Mouse (Mus musculus): ENCODE measurements around the gene Alg2. TPM values are rescaled to one million over a fixed set of nuclear protein-coding genes. Genes with fewer than 3 reads are reported as not detected.

Alg2 gene
- polyA plus RNA-seq (2012; rRNA removed) = 12.6 and 15.7 TPM in 2 replicates

DNA sequence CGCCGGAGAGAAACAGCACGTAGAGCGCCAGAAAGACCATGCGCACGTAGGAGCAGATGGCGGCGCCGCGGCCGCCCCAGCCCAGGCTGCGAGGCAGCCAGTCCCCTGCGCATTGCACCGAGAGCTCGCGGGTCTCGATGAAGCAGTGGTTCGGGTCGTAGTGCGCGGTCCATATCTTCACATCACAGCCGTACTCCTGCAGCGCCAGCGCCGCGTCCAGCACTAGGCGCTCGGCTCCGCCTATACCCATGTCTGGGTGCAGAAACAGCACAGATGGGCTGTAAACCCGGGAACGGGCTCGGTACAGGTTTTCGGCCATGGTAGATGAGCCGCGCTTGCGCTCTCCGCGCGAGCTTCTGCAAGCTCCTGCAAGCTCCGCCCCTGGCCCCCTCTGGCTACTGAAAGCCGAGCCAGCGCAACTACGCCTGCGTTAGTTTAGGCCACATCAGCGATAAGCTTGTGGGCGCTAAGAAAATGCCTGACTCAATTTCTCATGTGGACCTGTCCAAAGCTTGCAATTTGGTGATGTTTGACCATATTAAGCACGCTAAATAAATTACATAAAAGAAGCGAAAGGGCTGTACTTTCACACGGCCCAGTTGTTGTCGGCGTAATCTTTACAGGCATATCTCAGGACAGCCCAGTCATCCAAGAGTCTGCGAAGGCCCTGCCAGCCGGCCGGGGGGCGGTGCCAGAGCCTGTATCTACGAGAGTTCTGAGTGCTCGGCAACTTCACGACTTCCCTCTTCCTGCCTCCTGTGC is at the start of gene Alg2, which contains the start of gene Sec61b:
Gene Alg2 (minus strand): TSS at position 366 of the 762 bp plus-strand sequence.
Gene Sec61b (plus strand): TSS at position 691 of the 762 bp plus-strand sequence.
- under 1% methylated on average over 58 of the region's 58 CpGs for WGBS

DNA sequence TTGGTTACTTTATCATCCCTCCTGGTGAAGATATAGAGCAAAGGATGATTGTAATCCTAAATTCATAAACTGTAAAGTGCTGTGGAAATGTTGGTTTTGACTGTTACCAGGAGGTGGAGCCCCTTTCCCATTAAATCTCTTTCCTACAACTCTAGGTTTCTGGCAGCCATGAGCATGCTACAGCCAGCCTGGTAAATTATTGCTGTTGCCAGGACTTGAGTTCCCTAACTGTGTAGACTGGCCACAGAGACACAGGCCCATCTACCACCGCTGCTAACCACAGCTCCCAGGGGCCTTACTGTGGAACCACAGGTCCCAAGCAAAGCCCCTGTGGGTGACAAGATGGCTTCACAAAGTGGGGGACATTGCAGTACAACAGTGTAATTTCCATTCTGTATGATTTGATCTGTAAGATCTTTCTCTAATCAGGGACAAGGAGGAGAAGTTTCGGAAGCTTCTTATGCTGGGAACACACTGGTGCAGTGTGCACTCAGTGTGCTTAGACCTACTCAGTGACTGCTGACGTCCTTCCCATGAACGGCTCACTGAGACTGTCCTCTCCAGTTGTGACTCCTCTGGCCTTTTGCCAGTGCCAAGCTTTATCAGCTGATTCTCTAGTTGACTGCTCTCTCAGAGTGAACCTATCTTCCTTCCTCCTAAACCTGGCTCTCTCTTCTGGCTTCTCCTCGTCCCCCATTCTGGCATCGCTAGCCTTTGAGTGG is 47.9 kb upstream of the Alg2 start:
- DNase-seq (ENCODE audit: low read depth, low spot score) = no peak
- 75% methylated on average over 6 of the region's 6 CpGs for WGBS

More for the DNA sequence above, at the start of gene Alg2, which contains the start of gene Sec61b:
- peak; percentile 84 for DNase-seq (ENCODE audit: low read depth, low spot score)

DNA sequence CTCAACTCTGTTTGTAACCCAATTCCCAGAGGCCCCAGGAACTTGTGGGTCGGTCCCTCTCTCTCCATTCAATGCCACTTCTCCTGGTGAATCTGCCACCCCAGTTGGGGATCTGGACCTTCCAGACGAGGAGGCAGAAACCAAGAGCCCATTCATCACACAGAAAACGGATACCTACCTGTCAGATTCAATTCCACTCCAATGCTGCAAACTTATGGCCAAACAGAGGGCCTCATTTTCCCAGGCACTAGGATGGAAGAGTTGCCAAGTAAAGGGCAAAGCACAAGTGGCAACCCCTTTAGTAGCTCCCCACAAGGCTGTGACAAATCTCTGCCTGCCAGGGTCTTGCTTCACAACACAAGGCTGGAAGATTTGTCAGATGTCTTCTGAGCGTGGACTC is 45.9 kb upstream of the Alg2 start:
- 62% methylated on average over 4 of the region's 4 CpGs for WGBS

DNA sequence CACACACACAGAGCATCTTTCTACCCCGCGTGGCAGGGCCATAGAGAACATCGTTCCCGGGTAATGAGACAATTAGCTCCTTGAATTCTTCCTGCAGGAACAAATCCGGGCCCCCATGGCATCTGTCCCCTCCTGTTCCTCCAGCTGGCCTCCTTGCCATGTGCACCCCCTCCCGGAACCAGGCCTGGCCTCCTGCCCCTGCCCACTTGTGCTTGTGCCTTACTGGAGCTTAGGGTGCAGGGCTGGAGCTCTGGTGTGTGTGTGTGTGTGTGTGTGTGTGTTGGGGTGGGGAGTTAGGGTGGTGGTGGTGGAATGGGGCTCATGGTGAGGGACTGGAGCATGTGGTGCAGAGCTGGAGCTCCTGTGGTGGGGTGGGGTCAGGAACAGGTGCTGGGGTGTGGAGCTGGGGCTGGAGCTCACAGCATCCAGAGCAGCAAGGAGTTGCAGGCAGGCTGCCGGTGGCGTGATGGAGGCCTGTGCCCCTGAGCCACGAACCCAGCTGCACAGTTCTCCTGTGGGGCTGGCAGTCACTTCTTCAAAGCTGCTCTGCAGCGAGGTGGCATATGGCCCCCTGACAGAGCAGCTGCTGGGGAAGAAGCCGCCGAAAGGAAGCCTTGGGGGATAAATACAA is 44.5 kb upstream of the Alg2 start:
- DNase-seq (ENCODE audit: low read depth, low spot score) = no peak
- 70% methylated on average over 12 of the region's 12 CpGs for WGBS

More for the DNA sequence above, 45.9 kb upstream of the Alg2 start:
- no peak for DNase-seq (ENCODE audit: low read depth, low spot score)

DNA sequence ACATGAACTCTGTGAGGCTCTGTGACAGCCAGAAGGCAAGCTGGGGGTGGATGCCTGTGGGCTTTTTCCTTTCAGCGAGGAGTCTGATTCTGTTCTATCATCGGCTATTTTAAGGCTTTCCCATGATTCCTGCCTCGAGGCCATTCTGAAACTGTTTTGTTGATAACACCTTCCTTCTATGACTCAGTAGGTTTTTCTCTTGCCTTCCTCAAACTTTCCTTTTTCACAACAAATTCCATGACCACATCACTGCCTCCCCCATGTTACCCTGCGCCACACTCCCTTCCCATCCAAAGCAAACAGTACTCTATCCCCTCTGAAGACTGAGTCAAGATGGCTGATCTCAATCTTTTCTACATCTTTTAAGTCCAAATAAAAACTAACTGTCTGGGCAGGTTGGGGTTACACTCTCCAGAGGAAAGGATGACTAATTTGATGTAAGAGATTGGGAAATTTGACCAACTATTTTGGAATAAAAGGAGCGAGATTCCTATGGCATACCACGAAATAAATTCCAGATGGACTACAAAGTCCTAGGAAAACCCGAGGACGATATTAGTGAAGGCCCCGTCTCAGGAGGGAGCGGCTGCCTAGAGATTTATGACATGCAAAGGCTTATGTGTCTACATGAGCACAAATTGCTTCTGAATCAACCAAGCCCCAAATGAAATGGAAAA is 30.8 kb upstream of the Alg2 start:
- 65% methylated on average over 10 of the region's 10 CpGs for WGBS
- no peak for DNase-seq (ENCODE audit: low read depth, low spot score)

DNA sequence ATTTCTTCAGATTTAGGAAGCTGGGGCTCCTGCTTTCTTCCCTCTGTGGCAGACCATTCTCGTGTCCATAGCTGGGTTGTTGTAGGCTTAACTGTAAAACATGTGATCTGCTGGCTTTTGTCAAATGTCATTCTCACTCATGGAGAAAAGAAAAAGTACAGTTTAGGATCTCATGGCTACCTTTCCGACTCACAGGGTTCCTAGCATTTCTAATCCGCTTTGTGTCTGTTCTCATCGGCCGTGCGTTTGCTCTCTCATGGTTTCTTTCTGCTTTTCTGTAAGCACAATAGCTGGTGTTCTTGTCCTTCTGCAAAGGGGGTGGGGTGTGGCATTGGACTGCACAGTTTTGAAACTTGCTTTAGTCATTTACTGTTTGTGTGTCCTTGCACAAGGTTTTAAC is 28.9 kb upstream of the Alg2 start:
- no peak for DNase-seq (ENCODE audit: low read depth, low spot score)
- WGBS = 79% methylated on average over 6 of the region's 6 CpGs

DNA sequence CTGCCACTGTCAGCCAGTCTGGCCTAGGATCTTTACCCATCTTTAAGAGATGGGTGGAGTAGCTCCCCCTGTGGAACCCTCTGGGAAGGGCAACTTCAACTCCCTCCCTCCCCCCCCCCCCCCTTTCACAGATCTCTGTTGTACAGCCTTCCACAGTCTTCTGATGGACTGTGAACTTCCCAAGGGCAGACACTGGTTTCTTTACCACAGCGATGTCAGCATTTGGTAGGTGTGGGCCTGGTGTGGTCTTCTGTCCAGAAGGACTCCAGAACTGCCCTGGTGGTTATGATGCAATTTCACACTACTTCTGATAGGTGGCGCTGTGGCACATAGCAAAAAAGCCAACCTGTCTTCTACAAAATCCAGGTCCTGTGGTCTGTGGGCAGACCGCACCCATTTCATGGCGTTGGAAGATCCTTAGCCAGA is 28.4 kb upstream of the Alg2 start:
- peak; percentile 56 for DNase-seq (ENCODE audit: low read depth, low spot score)
- WGBS = 17% methylated on average over 4 of the region's 4 CpGs

DNA sequence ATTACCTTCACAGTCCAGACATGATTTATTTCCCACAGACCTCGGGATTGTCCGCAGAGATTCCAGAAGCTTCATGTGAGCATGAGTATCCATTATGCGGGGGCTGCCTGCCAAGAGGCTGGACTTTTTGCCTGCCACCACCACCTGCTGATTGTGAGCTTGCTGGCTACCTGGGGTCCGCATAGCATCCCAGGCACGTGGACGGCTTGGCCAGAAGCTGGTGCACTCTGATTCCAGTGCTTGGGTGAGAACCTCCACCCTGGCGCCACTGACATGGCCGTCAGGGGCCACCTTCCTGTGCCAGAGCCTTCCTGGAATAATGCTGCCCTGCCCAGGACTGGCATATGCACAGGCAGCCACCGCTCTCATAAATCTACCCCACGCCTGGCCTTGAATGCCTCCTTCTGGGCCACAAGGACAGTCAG is 25.0 kb upstream of the Alg2 start:
- 26% methylated on average over 10 of the region's 10 CpGs for WGBS
- DNase-seq (ENCODE audit: low read depth, low spot score) = no peak

DNA sequence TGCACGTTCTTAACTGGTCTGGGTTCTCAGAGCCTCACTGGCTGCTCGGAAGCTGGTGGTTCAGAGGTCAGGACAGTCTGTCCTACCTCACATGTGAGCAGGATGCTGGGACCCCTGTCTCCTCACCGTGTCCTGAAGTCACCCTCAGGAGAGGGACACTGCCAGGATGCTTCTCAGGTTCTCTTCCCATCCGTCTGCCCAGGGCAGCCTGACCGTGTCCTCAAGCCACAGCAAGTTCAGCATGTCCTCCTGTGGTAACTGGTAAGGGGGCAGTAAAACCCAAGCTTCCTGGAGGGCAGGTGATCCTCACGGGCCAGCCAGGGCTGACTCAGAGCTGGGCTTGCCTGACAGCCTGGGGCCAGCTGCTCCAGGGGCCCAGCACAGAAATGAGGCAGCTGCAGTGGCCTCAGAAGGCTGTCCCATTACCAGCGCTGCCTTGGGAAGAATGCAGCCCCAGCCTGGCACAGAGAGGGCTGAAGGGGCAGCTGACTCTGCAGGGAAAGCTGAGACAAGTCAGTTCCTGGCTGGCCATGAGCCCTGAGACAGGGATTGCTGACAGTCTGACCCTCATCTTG is 23.8 kb upstream of the Alg2 start:
- WGBS = 43% methylated on average over 7 of the region's 7 CpGs

DNA sequence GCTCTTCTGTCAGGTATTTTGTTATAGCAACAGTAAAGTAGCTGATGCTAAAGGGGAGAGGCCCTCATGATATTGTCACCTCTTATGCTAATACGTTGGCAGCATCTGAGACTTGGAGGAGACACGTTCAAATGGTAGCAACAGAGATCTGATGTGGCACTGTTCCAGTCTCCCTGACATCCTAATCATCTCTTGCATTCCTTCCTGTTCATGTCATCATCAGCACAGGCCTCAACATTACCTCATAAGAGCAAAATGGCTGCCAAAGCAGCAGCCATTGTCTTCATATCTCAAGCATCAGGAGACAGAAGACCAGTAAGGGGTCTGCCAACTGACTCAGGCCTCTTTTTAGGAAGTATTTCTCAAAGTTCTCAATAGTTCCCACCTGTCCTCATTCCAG is 20.6 kb upstream of the Alg2 start:
- no peak for DNase-seq (ENCODE audit: low read depth, low spot score)
- WGBS = 72% methylated on average over 2 of the region's 2 CpGs

More for the DNA sequence above, 23.8 kb upstream of the Alg2 start:
- DNase-seq (ENCODE audit: low read depth, low spot score) = no peak

DNA sequence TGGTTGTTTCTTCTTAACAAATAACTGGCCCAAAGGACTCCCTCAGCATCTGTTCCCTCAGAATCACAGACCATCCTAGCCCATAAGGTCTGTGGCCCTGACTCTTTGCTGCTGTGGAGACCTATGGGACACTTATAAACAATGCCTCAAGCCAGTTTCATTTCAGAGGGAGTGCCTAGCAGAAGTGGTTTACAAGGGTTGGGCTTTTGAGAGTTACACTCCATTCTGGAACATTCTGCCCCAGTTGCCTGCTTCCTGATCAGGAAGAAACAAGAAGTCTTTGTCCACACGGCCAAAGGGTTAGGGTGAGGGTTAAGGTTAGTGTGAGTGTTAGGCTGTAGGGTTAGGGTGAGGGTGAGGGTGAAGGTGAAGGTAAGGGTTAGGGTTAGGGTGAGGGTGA is 20.0 kb upstream of the Alg2 start:
- WGBS = 32% methylated on average over 1 of the region's 1 CpGs
- no peak for DNase-seq (ENCODE audit: low read depth, low spot score)

DNA sequence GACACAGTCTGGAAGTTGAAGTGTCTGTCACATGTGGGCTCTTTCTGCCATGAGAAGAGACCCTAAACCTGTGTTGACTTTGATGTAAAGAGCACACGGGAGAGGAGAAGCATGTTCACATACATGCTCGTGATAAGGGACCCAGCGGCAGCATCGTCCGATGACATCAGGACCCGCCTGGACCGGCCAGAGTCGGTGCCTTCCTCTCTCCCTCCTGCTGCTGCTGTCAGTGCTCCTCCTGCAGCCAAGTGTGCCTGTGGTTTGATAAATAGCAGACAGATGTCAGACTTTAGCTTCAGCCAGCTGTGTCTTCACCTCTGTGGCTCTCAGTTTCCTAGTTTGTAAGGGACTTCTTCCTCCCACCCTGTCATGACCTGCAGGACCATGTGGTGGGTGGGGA is 19.3 kb upstream of the Alg2 start:
- no peak for DNase-seq (ENCODE audit: low read depth, low spot score)
- 76% methylated on average over 8 of the region's 8 CpGs for WGBS

DNA sequence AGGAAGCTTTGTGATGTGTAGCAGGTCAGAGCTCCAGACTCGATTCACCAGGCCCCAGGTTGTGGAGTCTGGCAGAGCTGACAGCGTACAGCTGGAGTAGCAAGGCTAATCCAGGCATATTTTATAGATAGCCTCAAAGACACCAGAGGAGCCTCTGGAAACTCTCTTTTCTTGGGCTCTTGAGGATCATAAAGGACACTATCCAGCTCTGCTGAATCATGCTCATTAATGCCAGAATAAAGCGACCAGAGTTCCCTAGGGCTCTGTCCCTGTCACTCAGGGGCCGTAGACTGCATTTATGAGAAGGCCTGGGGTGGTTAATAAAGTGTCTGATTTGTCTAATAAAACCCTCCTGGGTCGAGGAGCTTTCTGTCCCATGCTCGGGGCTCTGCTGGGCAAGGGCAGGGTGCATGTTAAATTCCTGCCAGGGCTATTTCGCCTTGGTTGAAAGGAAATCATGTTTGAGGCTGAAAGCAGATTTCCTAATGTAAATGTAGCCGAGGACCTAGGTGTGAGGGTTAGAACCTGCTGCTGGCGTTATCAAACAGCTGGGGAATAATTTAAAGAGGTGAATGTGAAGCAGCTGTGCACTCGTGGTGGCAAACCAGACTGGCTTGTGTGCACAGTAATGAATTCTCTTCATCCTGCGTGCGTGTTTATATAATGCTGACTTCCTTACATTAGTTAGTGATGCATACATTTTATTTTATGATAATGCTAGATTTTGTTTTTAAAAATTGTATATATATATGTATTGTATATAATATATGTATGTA is 18.4 kb upstream of the Alg2 start:
- 64% methylated on average over 12 of the region's 12 CpGs for WGBS
- DNase-seq (ENCODE audit: low read depth, low spot score) = no peak

DNA sequence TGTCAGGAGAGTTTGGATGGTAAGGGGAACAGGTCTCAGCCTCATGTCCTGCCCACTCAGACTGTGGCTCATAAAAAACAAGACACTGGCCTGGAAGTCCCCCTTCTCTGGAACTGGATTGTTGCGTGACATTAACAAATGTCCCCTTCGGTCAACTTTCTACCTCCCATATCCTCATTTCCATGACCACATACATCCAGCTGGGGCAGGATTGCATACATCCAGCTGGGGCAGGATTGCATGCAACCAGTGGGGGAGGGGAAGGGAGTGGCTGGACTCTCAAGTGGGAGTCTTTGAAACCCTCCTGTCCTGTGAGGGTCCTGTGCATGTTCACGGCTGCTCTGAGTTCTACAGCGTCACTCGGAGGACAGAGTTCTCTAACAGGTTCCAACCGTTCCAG is 17.1 kb upstream of the Alg2 start:
- 82% methylated on average over 6 of the region's 6 CpGs for WGBS
- DNase-seq (ENCODE audit: low read depth, low spot score) = no peak

DNA sequence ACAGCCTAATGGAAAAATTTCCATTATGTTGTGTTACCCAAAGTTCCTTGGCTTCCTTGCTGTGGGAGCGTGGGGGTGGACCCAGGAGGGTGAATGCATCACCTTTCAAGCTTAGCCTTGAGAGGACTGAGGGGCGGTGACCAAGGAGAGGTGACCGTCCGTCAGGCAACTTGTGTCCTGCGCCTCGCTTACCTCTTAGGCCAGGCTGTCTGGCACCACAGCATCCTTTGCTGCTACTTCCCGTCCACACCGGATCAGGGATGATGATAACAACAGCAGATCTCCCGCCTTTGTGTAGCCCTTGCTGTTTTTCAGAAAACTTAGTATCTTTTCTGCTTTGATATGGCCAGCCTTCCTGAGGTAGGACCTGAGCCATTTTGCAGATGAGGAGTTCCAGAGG is 6.4 kb upstream of the Alg2 start:
- 94% methylated on average over 9 of the region's 9 CpGs for WGBS
- DNase-seq (ENCODE audit: low read depth, low spot score) = no peak

DNA sequence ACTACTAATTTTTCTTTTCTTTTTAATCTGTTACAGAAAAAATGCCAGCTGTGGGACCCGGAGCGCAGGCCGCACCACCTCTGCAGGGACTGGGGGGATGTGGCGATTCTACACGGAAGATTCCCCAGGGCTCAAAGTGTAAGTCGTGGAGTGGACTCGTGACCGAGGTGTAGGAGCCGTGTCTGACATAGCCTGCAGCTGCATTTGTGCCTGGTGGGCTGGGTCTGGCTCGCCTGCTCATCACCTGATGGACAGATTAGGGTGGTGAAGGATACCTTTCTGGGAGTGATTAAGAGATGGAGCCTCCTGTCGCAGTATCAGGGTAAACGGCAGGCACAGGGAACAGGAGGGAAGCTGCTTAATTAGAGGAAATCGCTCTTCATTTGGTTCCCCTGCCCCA is 6.0 kb upstream of the Alg2 start:
- DNase-seq (ENCODE audit: low read depth, low spot score) = no peak
- 94% methylated on average over 13 of the region's 13 CpGs for WGBS

DNA sequence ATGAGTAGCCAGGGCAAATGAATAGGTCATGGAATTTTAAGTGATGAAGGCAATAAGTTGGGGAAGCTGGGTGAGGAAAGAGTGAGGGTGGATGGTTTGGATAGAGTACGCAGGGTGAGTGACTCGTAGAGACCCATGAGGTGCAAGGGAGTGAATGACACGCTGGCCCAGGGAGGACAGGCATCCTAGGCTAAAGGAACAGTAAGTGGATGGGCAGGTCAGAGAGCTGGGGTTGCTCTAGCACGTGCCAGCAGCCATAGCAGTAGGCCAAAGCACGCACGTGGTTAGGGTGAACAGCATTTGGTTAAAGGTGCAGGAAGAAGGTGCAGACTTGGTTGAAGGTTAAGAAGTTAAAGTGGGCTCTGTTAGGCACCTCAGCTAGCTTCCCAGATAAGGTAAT is 3.4 kb upstream of the Alg2 start:
- DNase-seq (ENCODE audit: low read depth, low spot score) = no peak
- 90% methylated on average over 6 of the region's 6 CpGs for WGBS

DNA sequence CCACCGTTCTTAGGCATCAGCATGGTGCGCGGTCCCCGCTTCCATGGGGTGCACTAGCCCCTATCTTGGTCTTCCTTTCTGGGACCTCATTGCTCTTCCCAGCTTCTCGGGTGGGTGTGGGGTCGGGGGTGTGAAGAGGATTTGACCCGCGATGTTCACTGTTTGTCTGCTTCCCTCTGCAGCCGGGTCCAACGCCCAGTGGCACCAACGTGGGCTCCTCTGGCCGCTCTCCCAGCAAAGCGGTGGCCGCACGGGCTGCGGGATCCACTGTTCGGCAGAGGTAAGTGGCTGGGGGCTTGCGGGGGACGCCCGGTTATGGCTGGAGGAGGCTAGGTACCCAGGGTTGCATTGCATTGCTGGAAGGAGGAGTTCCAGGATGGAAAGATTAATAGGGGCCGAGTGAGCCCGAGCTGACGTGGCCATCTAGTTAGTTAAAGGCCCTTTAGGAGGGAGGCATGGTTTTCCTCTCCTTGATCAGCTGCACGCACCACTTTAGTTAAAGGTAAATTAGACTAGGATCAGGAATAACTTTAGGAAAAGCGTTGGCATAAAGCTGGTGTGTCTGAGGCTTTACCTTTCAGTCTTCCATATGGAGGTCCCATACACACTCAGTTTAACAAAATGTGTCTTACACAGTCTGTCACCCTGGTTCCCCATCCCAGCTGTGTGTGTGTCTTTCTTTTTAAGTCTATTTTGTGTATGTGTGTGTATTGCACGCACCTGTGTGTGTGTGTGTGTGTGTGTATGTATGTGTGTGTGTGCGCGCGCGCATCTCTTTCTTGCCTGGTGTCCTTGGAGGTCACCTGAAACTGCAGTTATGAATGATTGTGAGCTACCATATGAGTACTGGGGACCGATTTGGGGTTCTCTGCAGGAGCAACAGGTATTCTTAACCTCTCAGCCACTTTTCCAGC is 854 bp upstream of the Alg2 start:
- DNase-seq (ENCODE audit: low read depth, low spot score) = no peak
- 10% methylated on average over 31 of the region's 31 CpGs for WGBS
